ENCODE assay signal across 8 mouse cellular contexts in the genomic region with DNA sequence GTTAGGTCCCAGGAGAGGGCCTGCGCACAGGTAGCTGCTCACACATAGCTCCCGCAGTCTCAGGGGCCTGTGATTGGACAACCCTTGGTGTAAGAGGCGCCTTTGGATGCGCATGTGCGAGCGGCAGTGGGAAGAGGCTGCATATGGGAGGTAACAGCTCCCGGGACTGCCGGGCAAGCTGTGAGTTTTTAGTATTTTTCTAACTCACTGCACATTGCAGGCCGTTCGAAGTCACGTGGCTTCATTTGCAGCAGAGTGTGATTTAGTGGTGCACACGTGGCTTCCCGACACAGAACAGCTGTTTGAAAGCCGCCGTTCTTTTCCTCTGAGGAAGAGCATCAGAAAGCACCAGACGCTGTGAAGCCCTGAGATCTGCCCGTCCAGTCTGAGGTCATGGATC.
A peak's percentile ranks its signal among the peaks of the same experiment; 100 is the strongest.
DNase-seq lines count a peak whose midpoint lies in the region; ATAC-seq lines count a peak whose summit lies in the region.

No protein-coding gene starts in this region.

- H3K27ac ChIP-seq in kidney, embryonic 14.5 days (ENCODE audit: low read depth, low read length): no peak overlapping the region

- DNase-seq in embryo, embryonic 10 days (ENCODE audit: low spot score): peak; percentile 45
- no peak for DNase-seq in embryo, embryonic 9.5 days (ENCODE audit: extremely low spot score)
- peak; percentile 29 for DNase-seq in WW6 (ENCODE audit: low read depth, low spot score)
- peak; percentile 22 for DNase-seq in lung, postnatal 36 days
- DNase-seq in telencephalon, adult 2 months (ENCODE audit: low read depth, low spot score): peak; percentile 70
- DNase-seq in heart, postnatal 14 days: no peak
- no peak for DNase-seq in urinary bladder, adult 18-20 months (ENCODE audit: low spot score in 2 of 2)

- H3K4me2 ChIP-seq in kidney, embryonic 14.5 days (replicated peaks; ENCODE audit: low read depth, low read length): peak overlapping the region; percentile 8; the same call in 1 of the 2 replicates

- no peak overlapping the region for H3K4me3 ChIP-seq in kidney, embryonic 14.5 days (ENCODE audit: low read length)

- intact Hi-C loops in heart, postnatal 14 days (cut with DNase I): no loop called here

- peak; percentile 81 for ATAC-seq in kidney, embryonic 14.5 days (ENCODE audit: low FRiP score, low TSS enrichment)

- H3K4me1 ChIP-seq in kidney, embryonic 14.5 days (ENCODE audit: control insufficient read depth, insufficient read depth, low read length): peaks cover 20% of the 10 kb centered on the region

- H3K9ac ChIP-seq in kidney, embryonic 14.5 days (ENCODE audit: low read depth, low read length): no peak overlapping the region; the same call in 1 of the 2 replicates

- H3K9me3 ChIP-seq in kidney, embryonic 14.5 days (ENCODE audit: control insufficient read depth, low read length): no peaks in the 10 kb centered on the region

- H3K27me3 ChIP-seq in kidney, embryonic 14.5 days (ENCODE audit: control insufficient read depth, insufficient read depth, low read length): no peaks in the 10 kb centered on the region

- no peaks in the 10 kb centered on the region for H3K36me3 ChIP-seq in kidney, embryonic 14.5 days (ENCODE audit: control insufficient read depth, insufficient read depth, low read length)

- WGBS in kidney, embryonic 14.5 days: 28% methylated on average over 17 of the region's 17 CpGs

Comparison
In these comparisons a context has a peak if more than half of its experiments do, and no peak if none do; other contexts are left out.
1. DNase-seq: peak in embryo, embryonic 10 days (single experiment), WW6 (single experiment), lung, postnatal 36 days (single experiment) and telencephalon, adult 2 months (single experiment); none in embryo, embryonic 9.5 days (single experiment), heart, postnatal 14 days (0 of 2) and urinary bladder, adult 18-20 months (0 of 2).